Mouse (Mus musculus): ENCODE results near the gene Copz2. TPM values are rescaled to one million over a fixed set of nuclear protein-coding genes. Genes with fewer than 3 reads are reported as not detected.
A peak's percentile ranks its signal among the peaks of the same experiment; 100 is the strongest.

Copz2 gene
- polyA plus RNA-seq, 1 experiment from 2014 or later, result 51.0 TPM

DNA sequence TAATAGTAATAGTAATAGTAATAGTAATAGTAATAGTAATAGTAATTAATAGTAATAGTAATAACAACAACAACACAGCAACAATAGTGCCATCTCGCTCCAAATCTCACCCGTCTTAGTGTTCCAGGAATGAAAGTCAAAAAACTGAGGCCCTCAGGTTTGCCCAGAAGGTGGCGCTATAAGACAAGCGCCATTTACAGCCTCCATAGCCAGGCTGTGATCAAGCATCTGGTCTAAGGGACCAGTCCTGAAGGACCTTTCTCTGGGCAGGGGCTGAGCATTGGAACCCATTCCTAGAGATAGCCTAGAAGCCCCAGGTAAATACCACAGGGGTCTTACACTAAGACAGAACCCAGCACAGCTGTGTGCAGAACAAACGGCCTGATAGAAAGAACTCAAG, 17.5 kb downstream of the Copz2 start:
- Histone ChIP-seq H3K4me2 (ENCODE audit: low read depth, low read length) (no peak overlapping the region), H3K4me1 (ENCODE audit: insufficient read depth) (no peaks in the 10 kb centered on the region), H3K9me3 (ENCODE audit: low read length) (no peaks in the 10 kb centered on the region), H3K9ac (replicated peaks) (no peak overlapping the region), H3K27ac (ENCODE audit: low read depth) (no peak overlapping the region), H3K36me3 (replicated peaks; ENCODE audit: insufficient read depth, low read length) (no peaks in the 10 kb centered on the region), H3K4me3 (ENCODE audit: low read depth, low read length) (no peak overlapping the region), H3K27me3 (ENCODE audit: insufficient read depth, low read length) (peaks cover 13% of the 10 kb centered on the region)
- 16% methylated on average over 5 of the region's 5 CpGs for whole genome bisulfite sequencing (ENCODE audit: insufficient replicate concordance)
- TF ChIP-seq EP300 (IDR thresholded peaks at IDR 0.05; ENCODE audit: low read depth), result no peak
- TF ChIP-seq CTCF (IDR thresholded peaks at IDR 0.05; ENCODE audit: low read depth), result peak; percentile 94
- ATAC-seq (no peak), DNase-seq (peak; percentile 77)

DNA sequence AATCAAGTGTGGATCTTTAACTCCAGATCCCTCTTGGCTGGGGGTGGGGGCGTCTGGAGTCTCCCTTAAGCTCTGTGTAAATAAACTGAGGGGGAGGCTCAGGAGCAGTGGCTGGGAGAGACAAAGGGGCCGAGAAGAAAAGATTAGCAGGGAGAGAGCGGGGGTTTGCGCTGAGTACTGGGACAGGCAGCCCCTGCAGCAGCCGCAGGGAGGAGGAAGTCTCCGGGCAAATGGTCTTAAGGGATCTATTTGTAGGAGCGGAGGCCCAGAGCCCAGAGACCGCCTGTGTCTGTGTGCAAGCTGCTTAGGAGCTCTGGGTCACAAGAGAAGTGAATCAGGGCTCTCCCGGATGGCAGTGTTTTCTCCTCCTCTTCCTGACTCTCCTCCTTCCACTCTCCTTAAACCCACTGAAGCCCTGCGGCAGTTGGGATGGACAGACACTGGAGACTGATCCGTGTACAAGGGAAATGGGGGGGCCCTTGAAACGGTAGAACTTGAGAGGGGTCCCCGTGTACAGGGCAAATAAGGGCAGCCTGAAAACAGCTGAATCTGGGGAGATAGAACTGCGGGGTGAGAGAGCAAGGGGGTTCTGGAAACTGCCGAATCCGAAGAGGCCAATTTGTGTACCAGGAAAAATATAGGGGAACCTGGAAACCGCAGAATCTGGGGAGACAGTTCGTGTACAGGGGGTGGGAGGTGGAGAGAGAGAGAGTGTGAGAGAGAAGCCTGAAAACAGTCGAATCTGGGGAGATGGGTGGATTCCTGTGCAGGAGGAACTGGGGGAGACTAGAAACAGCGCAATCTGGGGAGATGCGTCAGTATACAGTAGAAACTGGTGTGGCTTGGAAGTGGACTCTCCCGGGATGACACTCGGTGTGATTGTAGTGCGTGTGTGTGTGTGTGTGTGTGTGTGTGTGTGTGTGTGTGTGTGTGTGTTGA, 23.0 kb downstream of the Copz2 start:
- H3K27me3 ChIP-seq (ENCODE audit: insufficient read depth, low read length), result peaks cover 29% of the 10 kb centered on the region
- H3K4me1 ChIP-seq (ENCODE audit: insufficient read depth), result no peaks in the 10 kb centered on the region; the same call in 1 of the 2 replicates
- no peak overlapping the region for H3K9ac ChIP-seq (replicated peaks)
- H3K4me3 ChIP-seq (ENCODE audit: low read depth, low read length), result no peak overlapping the region
- no peaks in the 10 kb centered on the region for H3K36me3 ChIP-seq (replicated peaks; ENCODE audit: insufficient read depth, low read length)
- ATAC-seq (no peak), DNase-seq (no peak)
- no peaks in the 10 kb centered on the region for H3K9me3 ChIP-seq (ENCODE audit: low read length)
- TF ChIP-seq CTCF (IDR thresholded peaks at IDR 0.05; ENCODE audit: low read depth), result no peak
- no peak for TF ChIP-seq EP300 (IDR thresholded peaks at IDR 0.05; ENCODE audit: low read depth)
- no peak overlapping the region for H3K27ac ChIP-seq (ENCODE audit: low read depth)
- WGBS (ENCODE audit: insufficient replicate concordance), result 11% methylated on average over 24 of the region's 24 CpGs
- H3K4me2 ChIP-seq (ENCODE audit: low read depth, low read length), result no peak overlapping the region

DNA sequence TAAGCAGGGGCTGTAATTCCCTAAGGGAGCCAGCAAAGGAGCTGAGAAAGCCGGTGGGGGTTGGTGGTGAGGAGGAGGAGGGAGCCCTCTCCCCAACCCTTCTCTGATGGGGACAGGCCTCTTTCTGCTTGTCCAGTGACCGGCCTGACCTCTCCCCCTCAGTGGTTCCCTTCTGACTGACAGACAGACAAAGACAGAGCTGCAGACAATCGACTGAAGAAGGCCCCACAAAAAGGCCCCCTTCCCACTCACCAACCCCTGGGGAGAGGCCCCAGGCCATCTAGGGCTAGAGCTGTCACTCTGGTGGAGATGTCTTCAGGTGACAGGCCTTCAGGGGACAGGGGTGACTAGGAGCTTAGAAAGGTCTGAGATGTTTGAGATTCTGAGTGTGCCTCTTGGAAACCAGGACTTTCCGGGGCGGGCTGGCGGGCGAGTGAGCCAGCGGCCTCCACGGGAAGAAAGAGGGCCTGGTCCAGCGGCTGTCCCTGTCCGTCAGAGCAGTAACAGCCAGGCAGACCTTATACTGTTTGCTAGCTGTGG, 24.0 kb downstream of the Copz2 start:
- ATAC-seq (no peak), DNase-seq (no peak)
- no peaks in the 10 kb centered on the region for H3K36me3 ChIP-seq (replicated peaks; ENCODE audit: insufficient read depth, low read length)
- TF ChIP-seq EP300 (IDR thresholded peaks at IDR 0.05; ENCODE audit: low read depth), result no peak
- no peak for TF ChIP-seq CTCF (IDR thresholded peaks at IDR 0.05; ENCODE audit: low read depth)
- no peak overlapping the region for H3K9ac ChIP-seq (replicated peaks)
- 47% methylated on average over 11 of the region's 11 CpGs for WGBS (ENCODE audit: insufficient replicate concordance)
- H3K4me1 ChIP-seq (ENCODE audit: insufficient read depth), result no peaks in the 10 kb centered on the region; the same call in 1 of the 2 replicates
- no peaks in the 10 kb centered on the region for H3K9me3 ChIP-seq (ENCODE audit: low read length)
- H3K27me3 ChIP-seq (ENCODE audit: insufficient read depth, low read length), result peaks cover 29% of the 10 kb centered on the region
- H3K4me2 ChIP-seq (ENCODE audit: low read depth, low read length), result no peak overlapping the region
- H3K4me3 ChIP-seq (ENCODE audit: low read depth, low read length), result no peak overlapping the region
- no peak overlapping the region for H3K27ac ChIP-seq (ENCODE audit: low read depth)

DNA sequence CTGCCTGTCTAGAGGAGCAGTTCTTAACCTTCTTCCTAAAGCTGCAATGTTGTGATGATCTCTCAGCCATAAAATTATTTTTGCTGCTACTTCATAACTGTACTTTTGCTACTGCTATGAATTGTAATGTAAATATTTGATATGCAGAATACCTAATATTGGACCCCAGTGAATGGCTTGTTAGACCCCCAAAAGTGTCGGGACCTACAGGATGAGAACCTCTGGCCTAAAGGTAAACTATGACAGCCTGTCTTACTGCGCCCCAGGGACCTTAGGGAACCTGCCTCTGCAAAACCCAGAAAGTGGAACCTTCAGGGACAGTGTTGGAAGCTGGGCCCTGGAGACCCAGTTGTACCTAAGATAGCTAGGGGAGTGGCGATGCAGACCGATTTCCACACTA, 25.6 kb downstream of the Copz2 start:
- Histone ChIP-seq H3K4me2 (ENCODE audit: low read depth, low read length) (peak overlapping the region; percentile 62), H3K27me3 (ENCODE audit: insufficient read depth, low read length) (peaks cover 29% of the 10 kb centered on the region), H3K4me1 (ENCODE audit: insufficient read depth) (no peaks in the 10 kb centered on the region; the same call in 1 of the 2 replicates), H3K36me3 (replicated peaks; ENCODE audit: insufficient read depth, low read length) (no peaks in the 10 kb centered on the region), H3K9me3 (ENCODE audit: low read length) (no peaks in the 10 kb centered on the region), H3K27ac (ENCODE audit: low read depth) (no peak overlapping the region), H3K4me3 (ENCODE audit: low read depth, low read length) (peak overlapping the region; percentile 31; the same call in 1 of the 2 replicates), H3K9ac (replicated peaks) (no peak overlapping the region)
- TF ChIP-seq CTCF (IDR thresholded peaks at IDR 0.05; ENCODE audit: low read depth) (no peak), EP300 (IDR thresholded peaks at IDR 0.05; ENCODE audit: low read depth) (no peak)
- ATAC-seq, result no peak
- no peak for DNase-seq
- WGBS (ENCODE audit: insufficient replicate concordance), result 26% methylated on average over 4 of the region's 4 CpGs

DNA sequence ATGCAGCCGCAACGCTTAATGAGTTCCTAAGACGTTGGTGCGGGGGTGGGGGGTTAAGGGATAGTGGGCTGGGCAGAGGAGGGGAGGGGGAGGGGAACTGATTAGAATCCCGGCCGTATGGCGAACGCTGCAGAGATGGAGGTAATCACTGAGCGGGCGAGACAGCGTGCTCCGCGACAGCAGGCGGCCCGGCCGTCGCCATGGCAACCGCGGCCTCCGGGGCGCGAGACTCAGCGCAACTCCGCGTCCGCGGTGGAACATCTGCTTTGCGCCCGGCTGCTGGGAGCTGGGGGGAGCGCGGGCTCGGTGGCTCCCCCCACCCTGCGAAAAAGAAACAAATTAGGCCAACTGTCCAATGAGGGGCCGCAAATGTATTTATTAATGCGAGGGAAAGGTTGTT, 26.1 kb downstream of the Copz2 start:
- H3K9ac ChIP-seq (replicated peaks), result no peak overlapping the region
- 1% methylated on average over 35 of the region's 35 CpGs for WGBS (ENCODE audit: insufficient replicate concordance)
- TF ChIP-seq CTCF (IDR thresholded peaks at IDR 0.05; ENCODE audit: low read depth), result no peak
- TF ChIP-seq EP300 (IDR thresholded peaks at IDR 0.05; ENCODE audit: low read depth), result no peak
- no peaks in the 10 kb centered on the region for H3K9me3 ChIP-seq (ENCODE audit: low read length)
- H3K4me3 ChIP-seq (ENCODE audit: low read depth, low read length), result peak overlapping the region; percentile 31
- peak overlapping the region; percentile 62 for H3K4me2 ChIP-seq (ENCODE audit: low read depth, low read length)
- no peaks in the 10 kb centered on the region; the same call in 1 of the 2 replicates for H3K4me1 ChIP-seq (ENCODE audit: insufficient read depth)
- no peak overlapping the region for H3K27ac ChIP-seq (ENCODE audit: low read depth)
- ATAC-seq (peak; percentile 44; the same call in 1 of the 2 replicates), DNase-seq (peak; percentile 69)
- peaks cover 29% of the 10 kb centered on the region for H3K27me3 ChIP-seq (ENCODE audit: insufficient read depth, low read length)
- H3K36me3 ChIP-seq (replicated peaks; ENCODE audit: insufficient read depth, low read length), result no peaks in the 10 kb centered on the region

DNA sequence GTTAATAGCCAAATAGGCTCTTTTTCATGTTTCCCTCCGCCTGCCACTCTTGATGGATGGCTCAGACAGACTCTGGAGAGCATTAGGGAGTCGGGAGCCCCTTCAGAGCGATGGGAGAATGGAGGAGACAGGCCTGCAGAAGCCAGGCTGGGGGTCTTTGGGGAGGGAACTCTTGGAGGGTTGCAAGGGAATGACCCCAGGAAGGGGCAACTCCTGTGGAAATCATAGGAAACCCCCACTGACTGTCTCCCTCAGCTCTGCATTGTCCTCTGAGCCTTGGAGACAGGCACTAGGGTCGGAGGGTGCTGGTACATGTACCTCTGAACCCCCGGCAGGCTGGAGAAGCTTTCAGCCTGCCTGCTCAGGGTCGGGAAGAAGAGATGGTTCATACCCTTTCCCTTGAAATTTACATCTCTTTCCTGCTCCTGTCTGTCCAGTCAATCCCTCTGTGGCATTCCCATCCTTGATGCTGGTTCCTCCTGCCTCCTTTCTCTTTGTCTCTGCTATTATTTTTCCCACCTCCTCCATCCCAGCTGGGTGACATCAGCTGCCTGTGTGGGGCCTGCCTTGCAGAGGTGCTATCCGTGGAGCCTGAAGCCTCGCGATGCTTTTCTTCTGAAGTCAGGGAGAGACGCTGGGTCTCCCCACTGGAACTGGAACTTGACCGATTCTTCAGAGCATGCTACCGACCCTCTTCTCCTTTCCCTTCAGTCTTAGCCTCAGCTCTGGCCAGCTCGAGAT, 26.8 kb downstream of the Copz2 start:
- TF ChIP-seq EP300 (IDR thresholded peaks at IDR 0.05; ENCODE audit: low read depth) (no peak), CTCF (IDR thresholded peaks at IDR 0.05; ENCODE audit: low read depth) (no peak)
- DNase-seq, result no peak
- Histone ChIP-seq H3K4me2 (ENCODE audit: low read depth, low read length) (0 out of 2 replicates have a peak overlapping the region, but pooled peaks have one; percentile 62), H3K9ac (replicated peaks) (no peak overlapping the region), H3K4me1 (ENCODE audit: insufficient read depth) (no peaks in the 10 kb centered on the region; the same call in 1 of the 2 replicates), H3K9me3 (ENCODE audit: low read length) (no peaks in the 10 kb centered on the region), H3K27ac (ENCODE audit: low read depth) (no peak overlapping the region), H3K36me3 (replicated peaks; ENCODE audit: insufficient read depth, low read length) (no peaks in the 10 kb centered on the region), H3K4me3 (ENCODE audit: low read depth, low read length) (no peak overlapping the region), H3K27me3 (ENCODE audit: insufficient read depth, low read length) (peaks cover 29% of the 10 kb centered on the region)
- ATAC-seq, result no peak
- WGBS (ENCODE audit: insufficient replicate concordance), result 31% methylated on average over 13 of the region's 13 CpGs
